Comparison of ENCODE assay signal across 18 mouse cellular contexts in genomic region chr7:102087336-102087735, GRCm38 (mm10). TPM values are rescaled to one million over a fixed set of nuclear protein-coding genes. Genes with fewer than 3 reads are reported as not detected.
DNase-seq lines count a peak whose midpoint lies in the region.
"Had no signal": no experiment of that assay in that cellular context is flagged by ENCODE, and none has a peak within 500 bp of the region (broad histone marks: within the 10 kb centered on the region; RNA-seq: fewer than 3 reads in every experiment).

No protein-coding gene starts in this region.

- peak; percentile 27 to 39 for DNase-seq in layer of hippocampus, adult 8-10 months (ENCODE audit: low spot score in 2 of 2)
- DNase-seq in layer of hippocampus, adult 9-10 months (ENCODE audit: low spot score), result no peak
- peak; percentile 17 to 24 for DNase-seq in right cerebral cortex, adult 2 months (ENCODE audit: low spot score in 2 of 2)
- DNase-seq in right cerebral cortex, postnatal 4 days, result no peak
- DNase-seq in cerebellum, adult 8-10 months, result peak; percentile 26
- peak; percentile 41 to 46 for DNase-seq in cerebellum, postnatal 14 days
- DNase-seq in spleen, postnatal 36 days (ENCODE audit: low spot score in 2 of 2), result no peak
- DNase-seq in spleen, adult 18-20 months, result no peak
- DNase-seq: adrenal gland, postnatal 25 days; B cell, adult 2 months; gastrocnemius, postnatal 25 days; heart, adult 11 months; kidney, adult 18-20 months; layer of hippocampus, adult 9-11 months; thymus, postnatal 4 days had no signal

RNA-seq across cellular contexts. Expression of gene Trpc2, which starts 4.4 kb away (rescaled TPM):
- 1 to 10 TPM in 3 of 4 experiments, not detected in 1; 1.4 to 2.4 (median 1.8) TPM for total RNA-seq in layer of hippocampus, adult 8-10 months (2022)
- total RNA-seq: adrenal gland, adult 18-20 months; adrenal gland, postnatal 25 days; megakaryocyte progenitor cell, adult 5-6 weeks had no signal

RNA-seq across cellular contexts. Expression of gene Art1, which starts 14.2 kb away (rescaled TPM):
- total RNA-seq in layer of hippocampus, adult 8-10 months (2022), result not detected
- total RNA-seq: adrenal gland, postnatal 25 days; megakaryocyte progenitor cell, adult 5-6 weeks had no signal

RNA-seq across cellular contexts. Expression of gene Xntrpc, which starts 21.8 kb away (rescaled TPM):
- total RNA-seq in layer of hippocampus, adult 8-10 months (2022), result 1 to 10 TPM; 1.7 to 2.8 (median 2.3) TPM

RNA-seq across cellular contexts. Expression of gene Art5, which starts 22.0 kb away (rescaled TPM):
- total RNA-seq in layer of hippocampus, adult 8-10 months (2022), result not detected
- total RNA-seq: adrenal gland, adult 18-20 months; adrenal gland, postnatal 25 days; liver, adult 2 months had no signal

RNA-seq across cellular contexts. Expression of gene Xndc1, which starts 22.0 kb away (rescaled TPM):
- 10 to 100 TPM; 25.8 to 37.3 (median 31.9) TPM for total RNA-seq in layer of hippocampus, adult 8-10 months (2022)

Comparison
In these comparisons a context has a peak if more than half of its experiments do, and no peak if none do; other contexts are left out.
1. DNase-seq: peak in layer of hippocampus, adult 8-10 months (2 of 2), right cerebral cortex, adult 2 months (2 of 2), cerebellum, adult 8-10 months (single experiment) and cerebellum, postnatal 14 days (2 of 2); none in layer of hippocampus, adult 9-10 months (single experiment), right cerebral cortex, postnatal 4 days (single experiment), spleen, postnatal 36 days (0 of 2) and spleen, adult 18-20 months (0 of 2).